Mouse (Mus musculus) kidney, postnatal 4 days (tissue): Measurements from ENCODE around the gene Mpzl2.

Experiments used
- DNase-seq, 2 experiments: peaks; one replicate each; pipeline ENCODE4 v3.0.0; 2021; ENCODE audit warnings: mixed read lengths in 2 of 2

Mpzl2 gene

GRCm38 (mm10) chr9:45090811-45091210 lies 51.2 kb downstream of the Mpzl2 start:
- DNase-seq, result no peak

- peak in 1 of 2 experiments; percentile 21 for DNase-seq
These were observed 53.0 kb downstream of the Mpzl2 start for GRCm38 (mm10) chr9:45092641-45093040.

- DNase-seq, result no peak
These were observed 55.7 kb downstream of the Mpzl2 start for GRCm38 (mm10) chr9:45095149-45095937.

- no peak for DNase-seq
These were observed 58.3 kb downstream of the Mpzl2 start for GRCm38 (mm10) chr9:45097877-45098276.

GRCm38 (mm10) chr9:45098426-45098825 lies 58.8 kb downstream of the Mpzl2 start:
- DNase-seq, result no peak

- DNase-seq, result no peak
These were observed 62.9 kb downstream of the Mpzl2 start for GRCm38 (mm10) chr9:45102528-45102927.

GRCm38 (mm10) chr9:45103211-45103979 lies 63.8 kb downstream of the Mpzl2 start:
- no peak for DNase-seq
